ENCODE assay signal across 15 mouse cellular contexts in genomic region chr7:96920447-96921095, GRCm38 (mm10). TPM values are rescaled to one million over a fixed set of nuclear protein-coding genes. Genes with fewer than 3 reads are reported as not detected.
DNase-seq lines count a peak whose midpoint lies in the region; ATAC-seq and TF ChIP-seq lines count a peak whose summit lies in the region.
"Had no signal": no experiment of that assay in that cellular context is flagged by ENCODE, and none has a peak within 500 bp of the region (broad histone marks: within the 10 kb centered on the region; RNA-seq: fewer than 3 reads in every experiment).

No protein-coding gene starts in this region.

- WGBS in hindbrain, postnatal 0 days, result 26% methylated on average over 7 of the region's 7 CpGs
- 71% methylated on average over 7 of the region's 7 CpGs for WGBS in lung, postnatal 0 days

- TF ChIP-seq CTCF in hindbrain, postnatal 0 days (IDR thresholded peaks at IDR 0.05; ENCODE audit: low read depth), result no peak
- no peak for TF ChIP-seq CTCF in lung, postnatal 0 days (IDR thresholded peaks at IDR 0.05)

- no peak overlapping the region for H3K4me2 ChIP-seq in hindbrain, postnatal 0 days (ENCODE audit: low read depth, low read length)
- no peak overlapping the region for H3K4me2 ChIP-seq in lung, postnatal 0 days (replicated peaks; ENCODE audit: low read depth, low read length)
- H3K4me2 ChIP-seq: embryonic facial prominence, embryonic 15.5 days; lung, embryonic 15.5 days; stomach, embryonic 15.5 days had no signal

- H3K9me3 ChIP-seq in hindbrain, postnatal 0 days (ENCODE audit: low read length), result no peaks in the 10 kb centered on the region
- no peaks in the 10 kb centered on the region for H3K9me3 ChIP-seq in lung, postnatal 0 days (ENCODE audit: low read length)
- H3K9me3 ChIP-seq: embryonic facial prominence, embryonic 15.5 days; lung, embryonic 15.5 days; stomach, embryonic 15.5 days had no signal

- H3K9ac ChIP-seq in hindbrain, postnatal 0 days (replicated peaks; ENCODE audit: low read length), result no peak overlapping the region
- no peak overlapping the region for H3K9ac ChIP-seq in lung, postnatal 0 days (replicated peaks; ENCODE audit: low read depth)
- H3K9ac ChIP-seq: embryonic facial prominence, embryonic 15.5 days; lung, embryonic 15.5 days; stomach, embryonic 15.5 days had no signal

- no peaks in the 10 kb centered on the region for H3K4me1 ChIP-seq in hindbrain, postnatal 0 days (ENCODE audit: insufficient read depth, low read length)
- H3K4me1 ChIP-seq in lung, postnatal 0 days (ENCODE audit: insufficient read depth, low read depth, low read length), result no peaks in the 10 kb centered on the region
- H3K4me1 ChIP-seq: embryonic facial prominence, embryonic 15.5 days; lung, embryonic 15.5 days; stomach, embryonic 15.5 days had no signal

- peak; percentile 84 for ATAC-seq in hindbrain, postnatal 0 days
- ATAC-seq in lung, postnatal 0 days, result no peak
- ATAC-seq: Patski had no signal

- TF ChIP-seq EP300 in lung, postnatal 0 days (IDR thresholded peaks at IDR 0.05), result no peak

- no peaks in the 10 kb centered on the region for H3K36me3 ChIP-seq in hindbrain, postnatal 0 days (ENCODE audit: insufficient read depth, low read length)
- no peaks in the 10 kb centered on the region for H3K36me3 ChIP-seq in lung, postnatal 0 days (ENCODE audit: insufficient read depth, low read length)
- H3K36me3 ChIP-seq: embryonic facial prominence, embryonic 15.5 days; lung, embryonic 15.5 days; stomach, embryonic 15.5 days had no signal

- no peak overlapping the region for H3K4me3 ChIP-seq in hindbrain, postnatal 0 days (ENCODE audit: low read length)
- no peak overlapping the region for H3K4me3 ChIP-seq in lung, postnatal 0 days (ENCODE audit: low read depth, low read length)
- H3K4me3 ChIP-seq: embryonic facial prominence, embryonic 15.5 days; lung, embryonic 15.5 days; stomach, embryonic 15.5 days had no signal

- DNase-seq in retina, postnatal 1 day, result peak; percentile 39
- DNase-seq in retina, embryonic 14.5 days (ENCODE audit: low spot score), result no peak
- peak; percentile 61 for DNase-seq in brain, adult 2 months (ENCODE audit: low read depth, low spot score)
- peak; percentile 56 for DNase-seq in hindbrain, postnatal 0 days (ENCODE audit: low spot score)
- no peak for DNase-seq in adrenal gland, postnatal 36 days
- no peak for DNase-seq in left cerebral cortex, adult 11 months (ENCODE audit: low spot score)
- no peak for DNase-seq in lung, postnatal 0 days (ENCODE audit: low spot score)
- DNase-seq: adrenal gland, postnatal 25 days; cerebellum, adult 8-10 months; kidney, adult 11 months; right cerebral cortex, postnatal 25 days had no signal

- no peaks in the 10 kb centered on the region for H3K27me3 ChIP-seq in hindbrain, postnatal 0 days (ENCODE audit: insufficient read depth, low read length)
- no peaks in the 10 kb centered on the region for H3K27me3 ChIP-seq in lung, postnatal 0 days (replicated peaks; ENCODE audit: insufficient read depth, low read length)
- H3K27me3 ChIP-seq: embryonic facial prominence, embryonic 15.5 days; lung, embryonic 15.5 days; stomach, embryonic 15.5 days had no signal

- no peak overlapping the region for H3K27ac ChIP-seq in hindbrain, postnatal 0 days
- H3K27ac ChIP-seq in lung, postnatal 0 days (ENCODE audit: low read length), result no peak overlapping the region
- H3K27ac ChIP-seq: embryonic facial prominence, embryonic 15.5 days; lung, embryonic 15.5 days; stomach, embryonic 15.5 days had no signal

RNA-seq across cellular contexts. Expression of gene Nars2, which starts 30.7 kb away (rescaled TPM):
- total RNA-seq in hindbrain, postnatal 0 days (2014; rRNA removed), result 7.4 and 10.4 TPM in 2 replicates
- polyA plus RNA-seq in hindbrain, postnatal 0 days (2015; fragmentation: Nextera tagmentation; extraction: Ambion mirVana), result 13.2 and 17.3 TPM in 2 replicates
- total RNA-seq in adrenal gland, postnatal 36 days (2021), result 10 to 100 TPM; 16.6 to 28.0 TPM
- polyA plus RNA-seq in lung, postnatal 0 days (2015; fragmentation: Nextera tagmentation; extraction: Ambion mirVana), result 9.2 and 9.8 TPM in 2 replicates

Comparison
In these comparisons a context has a peak if more than half of its experiments do, and no peak if none do; other contexts are left out.
1. DNase-seq: peak in retina, postnatal 1 day (single experiment), brain, adult 2 months (single experiment) and hindbrain, postnatal 0 days (single experiment); none in retina, embryonic 14.5 days (single experiment), adrenal gland, postnatal 36 days (0 of 2), left cerebral cortex, adult 11 months (single experiment) and lung, postnatal 0 days (single experiment).